Mouse (Mus musculus) liver, embryonic 14.5 days (tissue): ENCODE measurements at regions not wholly inside any gene's neighbourhood (a gene's known extent, or its start where the extent isn't known, plus 50 kb on each side); places are given as distances from the start of the nearest gene placed in this dataset.

Experiments used
- ATAC-seq: fragments of 200-750 bp; cut with Nextera tagmentation; 2 replicates; pipeline ENCODE4 v1.8.0; 2017; ENCODE audit warnings: moderate number of reproducible peaks, mild to moderate bottlenecking, moderate library complexity; ENCODE audit not compliant: insufficient read depth
- DNase-seq, 3 experiments: peaks; one replicate each; pipeline ENCODE4 v3.0.0-alpha.2; 2012 to 2013; ENCODE audit warnings: low read depth in 3 of 3, low spot score in 3 of 3
- H3K27ac ChIP-seq: fragments of 300-500 bp; sonication (generic); 2 replicates; pipeline ENCODE4 v1.5.1; 2014; ENCODE audit warnings: moderate library complexity, mild to moderate bottlenecking, control low read depth, inconsistent platforms
- H3K27me3 ChIP-seq: fragments of 300-500 bp; sonication (generic); 2 replicates; pipeline ENCODE4 v1.6.1; 2014; ENCODE audit warnings: mild to moderate bottlenecking, low read length, moderate library complexity; ENCODE audit not compliant: control insufficient read depth, insufficient read depth
- H3K36me3 ChIP-seq: fragments of 300-500 bp; sonication (generic); replicated peaks from 2 replicates; pipeline ENCODE4 v1.6.1; 2014; ENCODE audit warnings: low read depth; ENCODE audit not compliant: control insufficient read depth, insufficient read depth
- H3K4me1 ChIP-seq, 2 experiments: fragments of 200-500 bp in 1 of 2; fragments of 300-500 bp in 1 of 2; sonication (generic) in 1 of 2; replicated peaks; 2 replicates each; pipeline ENCODE4 v1.6.1; 2012 to 2014; ENCODE audit warnings: antibody characterized with exemption in 1 of 2, inconsistent platforms in 1 of 2, low read length in 1 of 2; ENCODE audit not compliant: control insufficient read depth in 2 of 2, insufficient read depth in 2 of 2
- H3K4me2 ChIP-seq: fragments of 300-500 bp; sonication (generic); 2 replicates; pipeline ENCODE4 v1.6.1; 2014; ENCODE audit warnings: low read depth, mild to moderate bottlenecking, control low read depth, moderate library complexity
- H3K4me3 ChIP-seq, 2 experiments: fragments of 200-500 bp in 1 of 2; fragments of 300-500 bp in 1 of 2; sonication (generic) in 1 of 2; 2 replicates each; pipeline ENCODE4 v1.5.1; 2012 to 2014; ENCODE audit warnings: low read depth in 2 of 2, low read length in 2 of 2, mild to moderate bottlenecking in 2 of 2, control low read depth in 1 of 2, inconsistent platforms in 1 of 2, moderate library complexity in 1 of 2; ENCODE audit not compliant: insufficient read depth in 1 of 2
- H3K9ac ChIP-seq: fragments of 300-500 bp; sonication (generic); replicated peaks from 2 replicates; pipeline ENCODE4 v1.6.1; 2014; ENCODE audit warnings: mild to moderate bottlenecking, control low read depth, moderate library complexity
- H3K9me3 ChIP-seq: fragments of 300-500 bp; sonication (generic); 2 replicates; pipeline ENCODE4 v1.6.1; 2016; ENCODE audit warnings: low read length, mixed read lengths; ENCODE audit not compliant: control insufficient read depth
- CTCF ChIP-seq: IDR thresholded peaks from 2 replicates; pipeline ENCODE4 v1.5.1; 2016; ENCODE audit warnings: antibody characterized with exemption, low read depth, control low read depth
- EP300 ChIP-seq: IDR thresholded peaks from 2 replicates; pipeline ENCODE4 v1.6.1; 2016; ENCODE audit warnings: antibody characterized with exemption, low read depth
- WGBS: fragments of 180-500 bp; shearing (Covaris S2); extraction: QIAGEN DNeasy Blood & Tissue Kit; methylation state at CpG from one replicate; pipeline ENCODE4 v1.1.7; 2014; ENCODE audit not compliant: insufficient replicate concordance; 5-methylcytosine and 5-hydroxymethylcytosine counted together

DNA sequence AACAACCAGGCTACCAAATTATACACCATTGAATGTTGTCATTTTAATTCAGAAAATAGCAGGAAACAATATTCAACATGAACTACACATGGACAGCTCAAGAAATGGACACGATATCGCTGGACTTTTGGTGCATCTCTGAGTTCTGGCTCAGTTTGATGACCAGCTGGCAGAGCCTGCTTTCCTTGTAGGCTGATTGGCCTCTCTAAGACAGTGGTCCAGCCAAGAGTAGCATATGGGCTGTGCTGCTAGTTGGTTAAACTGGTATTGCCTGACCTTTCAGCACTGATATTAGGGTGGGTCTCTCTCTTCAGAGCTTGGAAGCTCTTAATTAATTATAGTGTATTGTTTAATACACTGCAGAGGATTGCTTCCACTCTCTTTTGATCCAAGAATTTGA lies 705.8 kb upstream of the Ddx18 start:
- 72% methylated on average over 2 of the region's 2 CpGs for WGBS

DNA sequence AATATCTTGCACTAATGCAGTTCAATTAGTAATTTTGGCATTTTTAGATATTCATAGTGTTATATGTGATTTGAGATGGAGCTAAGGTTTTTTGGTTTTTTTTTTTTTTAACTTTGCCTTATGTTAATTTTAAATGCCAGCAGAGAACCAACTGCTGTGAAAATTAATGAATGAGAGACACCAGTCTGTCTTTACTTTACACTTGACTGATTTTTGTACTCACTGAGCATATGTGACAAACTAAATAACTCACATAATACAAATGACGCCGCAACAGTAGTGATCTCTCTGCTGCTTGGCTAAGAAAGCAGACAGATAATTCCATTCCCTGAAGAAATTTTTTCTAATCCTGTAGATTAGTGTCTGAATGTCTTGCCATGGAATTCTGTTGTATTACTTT lies 675.2 kb upstream of the Ddx18 start:
- 69% methylated on average over 2 of the region's 2 CpGs for WGBS
- H3K4me3 ChIP-seq: no peak overlapping the region
- H3K9ac ChIP-seq: no peak overlapping the region
- no peaks in the 10 kb centered on the region for H3K36me3 ChIP-seq
- DNase-seq (no peak), ATAC-seq (no peak)
- H3K27ac ChIP-seq: no peak overlapping the region
- no peaks in the 10 kb centered on the region for H3K9me3 ChIP-seq
- H3K4me1 ChIP-seq: no peaks in the 10 kb centered on the region
- no peak overlapping the region for H3K4me2 ChIP-seq
- no peak for TF ChIP-seq CTCF
- TF ChIP-seq EP300: no peak
- no peaks in the 10 kb centered on the region for H3K27me3 ChIP-seq

More for the DNA sequence above, 705.8 kb upstream of the Ddx18 start:
- no peak overlapping the region for H3K4me3 ChIP-seq
- H3K4me1 ChIP-seq: no peaks in the 10 kb centered on the region
- TF ChIP-seq EP300: no peak
- no peak for TF ChIP-seq CTCF
- H3K36me3 ChIP-seq: no peaks in the 10 kb centered on the region
- H3K9me3 ChIP-seq: no peaks in the 10 kb centered on the region
- H3K4me2 ChIP-seq: no peak overlapping the region
- H3K27ac ChIP-seq: no peak overlapping the region
- no peaks in the 10 kb centered on the region for H3K27me3 ChIP-seq
- DNase-seq (no peak), ATAC-seq (no peak)
- H3K9ac ChIP-seq: no peak overlapping the region

DNA sequence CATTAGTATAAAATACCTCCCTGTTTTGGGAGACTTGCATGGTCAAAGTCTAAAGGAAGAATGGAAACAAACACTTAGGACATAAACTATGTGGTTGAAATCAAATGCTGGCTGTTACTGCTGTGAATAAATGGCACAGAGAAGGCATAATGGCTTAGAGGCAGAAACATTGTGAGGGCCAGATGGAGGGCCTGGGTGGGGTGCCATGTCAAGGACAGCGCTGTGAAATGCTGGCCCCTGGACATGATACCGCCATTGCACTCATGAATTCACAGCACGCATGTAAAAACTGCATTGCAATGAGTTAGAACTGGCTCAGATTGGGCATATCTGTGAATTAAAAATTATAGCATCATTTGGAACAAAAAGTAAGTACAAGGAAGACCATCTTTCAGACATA lies 673.7 kb upstream of the Ddx18 start:
- Histone ChIP-seq H3K4me2 (no peak overlapping the region), H3K36me3 (no peaks in the 10 kb centered on the region), H3K4me1 (no peaks in the 10 kb centered on the region), H3K9ac (no peak overlapping the region), H3K9me3 (no peaks in the 10 kb centered on the region), H3K27ac (no peak overlapping the region), H3K4me3 (no peak overlapping the region), H3K27me3 (no peaks in the 10 kb centered on the region)
- ATAC-seq: no peak
- WGBS: 74% methylated on average over 3 of the region's 3 CpGs
- TF ChIP-seq CTCF (no peak), EP300 (no peak)
- DNase-seq: no peak

DNA sequence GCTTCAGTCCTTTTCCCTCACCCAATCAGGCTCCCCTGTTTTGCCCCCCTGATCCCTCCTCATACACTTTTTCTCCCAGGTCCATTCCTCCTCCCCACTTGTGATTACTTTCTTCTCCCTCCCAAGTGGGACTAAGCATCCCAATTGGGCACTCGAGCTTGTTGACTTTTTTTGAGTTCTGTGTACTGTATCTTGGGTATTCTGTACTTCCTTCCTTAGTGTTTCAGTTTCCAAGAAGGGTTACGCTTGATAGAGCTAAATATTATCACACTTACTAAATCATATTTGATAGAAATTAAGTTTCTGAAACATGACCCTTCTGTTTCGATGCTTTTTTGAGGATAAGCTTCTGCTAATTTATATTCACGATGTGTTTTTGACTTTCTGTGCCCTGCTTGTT lies 662.7 kb upstream of the Ddx18 start:
- H3K4me2 ChIP-seq: no peak overlapping the region
- DNase-seq (no peak), ATAC-seq (no peak)
- H3K9me3 ChIP-seq: no peaks in the 10 kb centered on the region
- TF ChIP-seq EP300 (no peak), CTCF (no peak)
- H3K4me3 ChIP-seq: no peak overlapping the region
- H3K9ac ChIP-seq: no peak overlapping the region
- 45% methylated on average over 4 of the region's 4 CpGs for WGBS
- no peaks in the 10 kb centered on the region for H3K27me3 ChIP-seq
- no peaks in the 10 kb centered on the region for H3K36me3 ChIP-seq
- no peak overlapping the region for H3K27ac ChIP-seq
- H3K4me1 ChIP-seq: no peaks in the 10 kb centered on the region

DNA sequence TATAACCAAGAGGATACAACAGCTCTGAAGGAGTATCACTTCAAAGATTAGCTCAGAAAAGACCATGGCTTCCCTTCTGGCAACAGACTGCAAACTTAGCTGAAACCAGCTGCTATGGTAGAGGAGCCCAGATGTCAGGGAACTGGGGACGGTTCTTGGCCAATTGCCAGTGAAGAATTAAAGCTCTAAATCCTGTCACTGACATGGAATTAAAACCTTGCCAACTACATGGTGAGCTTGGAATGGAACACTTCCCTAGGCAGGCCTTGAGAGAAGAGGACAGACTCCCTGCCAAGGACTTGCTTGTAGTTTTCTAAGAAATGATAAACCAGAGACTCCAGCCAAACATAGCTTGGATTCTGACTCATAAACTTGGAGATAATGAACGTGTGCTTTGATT lies 644.7 kb upstream of the Ddx18 start:
- WGBS: 43% methylated on average over 2 of the region's 2 CpGs
- Histone ChIP-seq H3K4me1 (no peaks in the 10 kb centered on the region), H3K36me3 (no peaks in the 10 kb centered on the region), H3K9ac (no peak overlapping the region), H3K4me3 (no peak overlapping the region), H3K27me3 (no peaks in the 10 kb centered on the region), H3K9me3 (no peaks in the 10 kb centered on the region), H3K4me2 (no peak overlapping the region), H3K27ac (no peak overlapping the region)
- no peak for TF ChIP-seq EP300
- no peak for TF ChIP-seq CTCF
- DNase-seq (no peak), ATAC-seq (no peak)
